Mouse (Mus musculus) E14TG2a.4 (cell line): ENCODE results near the gene Grik3.

Experiments used
- CTCF ChIP-seq: conservative IDR thresholded peaks from 2 replicates; pipeline ENCODE4 v1.5.1; 2014; ENCODE audit warnings: low read length
- NANOG ChIP-seq: IDR thresholded peaks from 2 replicates; pipeline ENCODE4 v1.6.1; 2014; ENCODE audit warnings: borderline replicate concordance, low read length, mixed read lengths
- POU5F1 ChIP-seq: IDR thresholded peaks from 2 replicates; pipeline ENCODE4 v1.6.1; 2014; ENCODE audit warnings: low read length, borderline replicate concordance

DNA sequence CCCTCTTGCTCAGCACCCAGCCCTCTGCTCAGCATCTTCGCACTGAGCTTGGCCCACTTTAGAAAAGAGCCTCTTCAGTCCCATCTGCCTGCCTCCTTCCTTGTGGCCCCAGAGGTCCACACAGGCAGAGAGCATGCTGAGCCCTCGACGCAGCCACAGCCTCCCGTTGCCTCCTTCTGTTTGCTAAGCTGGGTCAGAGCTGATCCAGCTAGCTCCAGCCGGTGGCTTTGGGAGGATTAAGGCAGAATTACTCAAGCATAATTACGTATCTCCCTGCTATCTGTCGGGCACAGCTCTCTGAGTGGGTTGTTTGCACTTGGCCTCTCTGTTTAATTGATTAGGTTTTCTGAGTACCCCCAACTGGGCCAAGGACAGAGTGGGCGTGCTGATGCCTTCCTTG is 167.9 kb downstream of the Grik3 start:
- TF ChIP-seq CTCF (no peak), POU5F1 (no peak), NANOG (no peak)
